Comparison of ENCODE assay signal across 19 mouse cellular contexts in the genomic region with DNA sequence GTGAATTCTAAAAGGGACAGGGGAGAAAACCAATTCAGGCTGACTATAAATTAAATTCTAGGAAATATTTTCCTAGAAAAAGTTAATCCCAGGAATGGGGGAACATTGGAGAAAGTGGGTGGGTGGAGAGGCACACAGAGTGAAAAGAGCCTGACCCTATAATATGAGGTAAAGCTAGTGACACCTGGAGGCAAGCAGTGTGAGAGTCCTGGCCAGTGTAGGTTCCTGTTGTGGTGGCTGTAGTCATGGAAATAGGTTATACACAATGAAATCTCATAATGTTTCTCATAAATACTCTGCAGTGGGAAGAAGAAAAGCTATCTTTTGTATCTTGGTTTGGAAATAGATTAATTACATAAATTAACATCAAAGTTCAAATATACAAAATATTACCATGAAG.
"Had no signal": no experiment of that assay in that cellular context is flagged by ENCODE, and none has a peak within 500 bp of the region (broad histone marks: within the 10 kb centered on the region; RNA-seq: fewer than 3 reads in every experiment).

No protein-coding gene starts in this region.

- H3K9ac ChIP-seq: lung, embryonic 14.5 days; midbrain, embryonic 12.5 days; neural tube, embryonic 13.5 days; neural tube, embryonic 15.5 days had no signal

- H3K4me3 ChIP-seq: midbrain, embryonic 10.5 days; midbrain, embryonic 12.5 days; myocyte; neural tube, embryonic 13.5 days; neural tube, embryonic 15.5 days had no signal

- H3K36me3 ChIP-seq: midbrain, embryonic 10.5 days; midbrain, embryonic 12.5 days; neural tube, embryonic 13.5 days; neural tube, embryonic 15.5 days had no signal

- H3K4me2 ChIP-seq: lung, embryonic 14.5 days; midbrain, embryonic 12.5 days; neural tube, embryonic 13.5 days; neural tube, embryonic 15.5 days had no signal

- H3K27me3 ChIP-seq: midbrain, embryonic 12.5 days; neural tube, embryonic 13.5 days; neural tube, embryonic 15.5 days had no signal

- ATAC-seq: midbrain, embryonic 16.5 days had no signal

- DNase-seq: lung, adult 18-20 months; lung, embryonic 14.5 days; lung, postnatal 10 days; lung, postnatal 4 days; midbrain, embryonic 14.5 days; retina, postnatal 1 day; right cerebral cortex, adult 18-20 months; right cerebral cortex, postnatal 25 days; right cerebral cortex, postnatal 4 days; spleen, adult 18-20 months; thymus, adult 2 months; thymus, postnatal 25 days; thymus, postnatal 4 days had no signal

- H3K9me3 ChIP-seq: midbrain, embryonic 10.5 days; midbrain, embryonic 12.5 days; neural tube, embryonic 13.5 days; neural tube, embryonic 15.5 days had no signal

- H3K27ac ChIP-seq: midbrain, embryonic 10.5 days; midbrain, embryonic 12.5 days; neural tube, embryonic 13.5 days; neural tube, embryonic 15.5 days had no signal

- H3K4me1 ChIP-seq: midbrain, embryonic 10.5 days; midbrain, embryonic 12.5 days; neural tube, embryonic 13.5 days; neural tube, embryonic 15.5 days had no signal
